Mouse (Mus musculus) brain, adult 10 weeks (tissue): ENCODE data around the gene Tchp. TPM values are rescaled to one million over a fixed set of nuclear protein-coding genes. Genes with fewer than 3 reads are reported as not detected.

Source experiments
- polyA plus RNA-seq: library from polyadenylated mRNA; stranded (reverse); fragments of 350-450 nt; fragmentation: Illumina TruSeq; extraction: RNeasy Lipid Tissue Mini Kit (QIAGEN cat#74804); gene quantifications from one replicate; pipeline ENCODE4 v1.2.3, GENCODE M21; 2015; ENCODE audit warnings: low read depth, low replicate concordance

Tchp gene
- polyA plus RNA-seq, result 8.2 TPM

GRCm38 (mm10) chr5:114707265-114708068 lies at the start of gene Tchp:
Tchp (plus strand) TSS chr5:114707760.

GRCm38 (mm10) chr5:114658255-114658654 lies 49.3 kb upstream of the Tchp start, which contains the start of gene Trpv4:
Trpv4 (minus strand) TSS chr5:114658421.

GRCm38 (mm10) chr5:114690633-114691567 lies 16.7 kb upstream of the Tchp start, which contains the start of gene Gltp:
Gltp (minus strand) TSS chr5:114690984.

Other genes with a start within 250 kb of the Tchp start
- gene Fam222a, start 139.7 kb upstream of the Tchp start, polyA plus RNA-seq, result 7.3 TPM
- 2.3 TPM for gene Trpv4, start 49.3 kb upstream of the Tchp start, polyA plus RNA-seq
- 50.0 TPM for gene Gltp, start 16.8 kb upstream of the Tchp start, polyA plus RNA-seq
- 28.7 TPM for gene Ankrd13a, start 66.9 kb downstream of the Tchp start, polyA plus RNA-seq
- 32.9 TPM for gene Git2, start 67.8 kb downstream of the Tchp start, polyA plus RNA-seq
- gene 1500011B03Rik, start 115.7 kb downstream of the Tchp start, polyA plus RNA-seq, result 192 TPM
- gene 4930519G04Rik, start 145.9 kb downstream of the Tchp start, polyA plus RNA-seq, result not detected
- gene Gm9936, start 150.9 kb downstream of the Tchp start, polyA plus RNA-seq, result not detected
- gene Oasl2, start 189.2 kb downstream of the Tchp start, polyA plus RNA-seq, result 2.7 TPM
- gene Oasl1, start 215.5 kb downstream of the Tchp start, polyA plus RNA-seq, result 0.46 TPM
- 117 TPM for gene 2210016L21Rik, start 234.4 kb downstream of the Tchp start, polyA plus RNA-seq